Mouse (Mus musculus) right cerebral cortex, postnatal 10 days (tissue): Measurements from ENCODE around the gene Olfr31.

Source experiments
- DNase-seq, 2 experiments: peaks; one replicate each; pipeline ENCODE4 v3.0.0; 2021; ENCODE audit warnings: low spot score in 2 of 2

Olfr31 gene

DNA sequence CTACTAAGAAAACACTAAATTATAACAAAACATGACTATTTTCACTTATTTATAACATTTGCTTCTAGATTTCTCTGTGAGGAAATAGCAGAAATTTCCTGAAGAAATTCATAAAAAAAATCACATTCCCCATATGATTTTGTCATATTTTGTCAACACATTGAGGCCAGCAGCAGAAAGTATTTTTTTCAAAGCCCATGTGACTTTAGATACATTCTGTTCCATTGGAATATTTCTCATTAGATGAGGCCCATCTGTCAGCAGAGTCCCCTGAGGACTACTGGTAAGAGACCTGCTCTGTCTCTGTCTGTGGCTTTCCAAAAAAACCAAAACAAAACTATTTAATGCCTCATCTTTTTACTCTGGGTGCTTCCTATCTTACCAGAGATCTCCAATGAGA is at the start of gene Olfr31:
Olfr31 (plus strand) TSS at position 301 of the 400 bp plus-strand sequence.
- DNase-seq = no peak

DNA sequence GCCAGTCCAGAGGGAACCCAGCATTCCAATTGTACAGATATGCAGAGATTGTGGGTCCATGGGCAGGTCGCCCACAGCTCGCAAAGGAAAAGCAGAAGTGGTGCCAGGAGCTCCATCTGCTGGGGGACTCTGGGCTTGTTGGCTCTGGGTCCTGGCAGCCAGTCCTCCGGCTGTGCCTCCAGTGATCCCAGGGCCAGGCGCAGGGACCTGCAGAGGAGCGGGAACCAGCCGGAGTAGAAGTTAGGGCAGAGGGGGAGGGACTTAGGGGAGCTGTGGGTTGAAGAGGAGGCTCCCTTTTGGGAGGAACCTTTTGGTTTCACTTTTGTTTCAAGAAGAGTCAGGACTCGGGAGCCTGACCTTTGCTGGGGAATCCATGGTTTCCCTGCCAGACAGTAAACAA is 28.2 kb upstream of the Olfr31 start:
- no peak for DNase-seq

DNA sequence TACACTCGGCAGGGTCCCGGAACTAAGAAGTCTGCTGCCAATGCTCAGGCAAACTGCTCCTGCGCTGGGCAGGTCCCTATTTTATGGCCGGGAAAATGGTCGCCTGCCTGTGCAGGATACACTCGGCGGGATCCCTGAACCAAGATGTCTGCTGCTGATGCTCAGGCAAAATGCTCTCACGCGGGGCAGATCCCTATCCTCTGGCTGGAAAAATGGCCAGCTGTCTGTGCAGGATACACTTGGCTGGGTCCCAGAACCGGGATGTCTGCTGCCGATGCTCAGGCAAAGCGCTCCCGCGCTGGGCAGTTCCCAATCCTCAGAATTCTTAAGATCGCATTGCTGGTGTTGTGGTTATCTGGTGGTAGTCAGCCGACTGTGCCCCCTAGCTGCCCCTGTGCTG is 13.7 kb upstream of the Olfr31 start:
- peak in 1 of 2 experiments; percentile 21 for DNase-seq

DNA sequence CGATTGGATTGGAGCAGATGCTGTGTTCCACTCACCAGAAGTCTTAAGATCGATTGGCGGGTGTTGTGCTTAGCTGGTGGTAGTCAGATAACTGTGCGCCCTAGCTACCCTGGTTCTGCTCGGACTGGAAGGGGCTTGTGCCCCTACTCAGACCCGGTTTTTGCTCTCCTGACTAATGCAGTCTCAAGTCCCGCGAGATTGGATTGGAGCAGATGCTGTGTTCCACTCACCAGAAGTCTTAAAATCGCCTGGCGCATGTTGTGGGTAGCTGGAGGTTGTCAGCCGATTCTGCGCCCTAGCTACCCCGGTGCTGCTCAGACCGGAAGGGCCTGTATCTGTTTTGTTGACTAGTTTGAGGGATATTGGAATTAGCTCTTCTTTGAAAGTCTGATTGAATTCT is 13.2 kb upstream of the Olfr31 start:
- DNase-seq = no peak

GRCm38 (mm10) chr14:14345113-14345871 is 22.7 kb downstream of the Olfr31 start:
- DNase-seq = peak; percentile 91 to 92

DNA sequence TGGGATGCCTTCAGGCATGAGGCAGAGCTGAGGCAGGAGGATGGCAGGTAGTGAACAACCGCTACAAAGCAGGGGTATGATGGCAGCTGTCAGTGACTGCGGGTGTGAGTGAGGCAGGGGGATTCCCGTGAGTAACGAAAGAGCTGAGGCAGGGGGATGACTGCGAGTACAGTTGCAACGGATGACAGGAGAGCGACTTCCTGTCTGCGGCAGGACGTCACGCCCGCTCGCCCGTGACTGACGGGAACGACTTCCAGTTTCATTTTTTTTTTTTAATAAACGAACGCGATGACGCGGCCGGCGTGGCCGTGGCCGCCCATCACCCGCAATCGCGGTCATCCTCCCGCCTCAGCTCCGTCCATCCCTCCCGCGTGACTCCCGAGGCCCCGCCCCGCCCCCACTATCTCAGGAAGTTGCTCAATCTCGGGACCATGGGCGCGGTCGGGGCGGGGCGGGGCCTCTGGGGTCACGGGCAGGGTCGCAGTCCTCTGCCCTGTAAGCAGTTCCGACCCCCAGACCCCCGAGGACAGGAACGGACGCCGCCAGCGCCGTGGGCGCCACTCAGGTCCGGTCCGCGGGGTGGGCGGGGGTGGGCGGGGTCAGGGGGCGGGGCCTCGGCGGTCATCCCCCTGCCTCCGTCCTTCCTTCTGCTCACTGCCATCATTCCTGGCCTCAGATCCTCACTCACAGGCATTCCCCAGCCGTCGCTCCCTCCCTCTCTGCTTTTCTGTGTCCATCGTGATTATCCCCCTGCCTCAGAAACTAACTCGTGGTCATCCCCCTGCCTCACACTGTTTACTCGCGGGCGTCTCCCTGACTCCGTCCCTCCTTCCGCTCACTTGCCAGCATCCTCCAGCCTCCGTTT is 23.6 kb downstream of the Olfr31 start, which contains the start of gene Il3ra:
Il3ra (plus strand) TSS at position 328 of the 865 bp plus-strand sequence.
- peak; percentile 87 to 90 for DNase-seq

GRCm38 (mm10) chr14:14346813-14347100 is 24.1 kb downstream of the Olfr31 start:
- DNase-seq = peak in 1 of 2 experiments; percentile 57

GRCm38 (mm10) chr14:14347151-14347835 is 24.7 kb downstream of the Olfr31 start:
- peak; percentile 72 to 82 for DNase-seq

GRCm38 (mm10) chr14:14347836-14348621 is 25.4 kb downstream of the Olfr31 start:
- DNase-seq = peak; percentile 79 to 88

- peak; percentile 60 to 64 for DNase-seq
Observed at GRCm38 (mm10) chr14:14348674-14349401, 26.2 kb downstream of the Olfr31 start.

DNA sequence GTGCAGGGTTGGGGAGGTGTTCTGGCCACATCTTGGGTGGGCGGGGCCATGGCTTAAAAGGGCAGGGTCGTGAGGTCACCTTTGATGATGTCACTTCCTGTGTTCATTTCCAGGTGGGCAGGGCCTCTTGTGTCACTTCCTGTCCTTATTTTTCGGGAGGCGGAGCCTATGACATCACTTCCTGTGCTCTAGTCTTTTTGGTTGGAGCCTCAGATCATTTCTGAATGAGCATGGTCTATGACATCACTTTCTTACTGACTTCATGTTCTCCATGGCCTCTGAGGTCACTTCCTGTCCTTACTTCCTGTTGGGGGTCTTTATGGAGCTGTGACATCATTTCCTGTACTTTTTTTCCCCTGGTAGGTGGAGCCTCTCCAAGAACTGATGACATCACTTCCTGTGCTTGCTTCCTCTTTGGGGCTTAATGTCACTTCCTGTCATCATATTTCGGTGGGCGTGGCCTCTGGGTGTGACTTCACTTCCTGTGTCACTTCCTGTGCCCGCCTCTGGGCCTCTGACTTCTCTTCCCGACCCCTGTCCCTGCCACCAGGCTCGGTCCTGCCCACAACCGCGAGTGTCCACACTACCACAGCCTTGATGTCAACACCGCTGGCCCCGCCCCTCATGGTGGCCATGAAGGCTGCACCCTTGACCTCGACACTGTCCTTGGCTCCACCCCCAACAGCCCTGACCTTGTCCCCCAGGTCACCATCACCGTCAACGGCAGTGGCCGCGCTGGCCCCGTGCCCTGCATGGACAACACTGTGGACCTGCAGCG is 27.0 kb downstream of the Olfr31 start:
- peak; percentile 52 to 58 for DNase-seq

- DNase-seq = peak; percentile 40 to 47
Observed at GRCm38 (mm10) chr14:14350263-14351147, 27.9 kb downstream of the Olfr31 start.

DNA sequence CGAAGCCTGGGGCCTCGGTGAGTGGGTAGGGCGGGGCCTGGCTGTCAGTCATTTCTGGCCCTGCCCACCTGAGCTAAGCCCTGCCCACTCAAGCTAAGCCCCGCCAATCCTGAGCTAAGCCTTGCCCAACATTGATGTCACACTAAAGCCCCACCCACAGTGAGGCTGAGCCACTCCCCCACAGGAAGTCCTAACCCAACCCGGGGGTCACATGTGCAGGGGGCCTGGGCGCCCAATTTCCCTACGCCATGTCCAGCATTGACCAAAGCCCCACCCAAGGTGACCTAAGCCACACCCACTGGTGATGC is 28.5 kb downstream of the Olfr31 start:
- peak in 1 of 2 experiments; percentile 29 for DNase-seq

- peak; percentile 50 to 64 for DNase-seq
Observed at GRCm38 (mm10) chr14:14351721-14352590, 29.3 kb downstream of the Olfr31 start.

DNA sequence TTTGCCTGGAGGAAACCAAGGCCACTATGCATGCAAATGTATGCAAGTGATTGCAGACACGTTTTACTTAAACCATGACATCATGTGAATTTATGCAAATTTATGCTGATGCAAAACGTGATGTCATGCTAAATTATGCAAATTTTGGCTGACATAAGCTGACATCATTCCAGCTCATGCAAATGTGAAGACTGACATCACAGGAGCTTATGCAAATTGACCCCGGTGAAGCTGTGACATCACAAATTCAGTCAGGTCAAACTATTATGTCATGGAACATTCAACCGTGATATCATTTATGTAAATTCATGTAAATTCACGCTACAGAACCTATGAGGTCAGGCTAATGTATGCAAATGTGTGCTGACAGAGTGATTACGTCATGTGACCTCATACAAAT is 30.0 kb downstream of the Olfr31 start:
- DNase-seq = peak in 1 of 2 experiments; percentile 41

- peak in 1 of 2 experiments; percentile 29 for DNase-seq
Observed at GRCm38 (mm10) chr14:14353081-14353732, 30.6 kb downstream of the Olfr31 start.

- DNase-seq = peak in 1 of 2 experiments; percentile 35
Observed at GRCm38 (mm10) chr14:14353740-14354510, 31.3 kb downstream of the Olfr31 start.
